ENCODE assay signal across 41 mouse cellular contexts in the genomic region with DNA sequence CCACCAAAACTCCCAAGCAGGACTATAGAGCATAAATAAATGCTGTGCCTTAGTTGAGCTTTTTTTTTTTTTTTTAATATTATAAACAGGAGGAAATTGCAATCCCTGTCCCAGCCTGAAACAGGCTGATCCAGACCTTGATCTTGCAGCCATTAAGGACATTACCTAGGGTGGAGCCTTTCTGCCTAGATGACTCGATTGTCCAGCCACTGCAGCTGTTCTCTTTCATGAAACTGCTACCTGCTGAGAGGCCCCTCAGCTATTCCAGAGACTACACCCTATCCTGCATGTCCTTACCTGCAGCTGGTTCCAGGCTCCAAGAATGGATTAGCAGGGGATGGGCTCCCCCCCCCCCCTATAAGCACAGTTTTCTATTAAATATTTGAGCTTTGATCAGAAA. TPM values are rescaled to one million over a fixed set of nuclear protein-coding genes. Genes with fewer than 3 reads are reported as not detected.
"Had no signal": no experiment of that assay in that cellular context is flagged by ENCODE, and none has a peak within 500 bp of the region (broad histone marks: within the 10 kb centered on the region; RNA-seq: fewer than 3 reads in every experiment).

No protein-coding gene starts in this region.

- DNase-seq: gastrocnemius, postnatal 10 days; gastrocnemius, postnatal 25 days; heart, adult 18-20 months; heart, postnatal 10 days; heart, postnatal 36 days; kidney, adult 11 months; kidney, adult 8-10 months; kidney, postnatal 10 days; kidney, postnatal 25 days; kidney, postnatal 4 days; left cerebral cortex, postnatal 4 days had no signal

- H3K4me3 ChIP-seq: heart, embryonic 10.5 days; heart, embryonic 12.5 days; hindbrain, embryonic 13.5 days; hindbrain, embryonic 15.5 days; layer of hippocampus, adult 2 months; limb, embryonic 13.5 days; limb, embryonic 15.5 days; liver, embryonic 12.5 days had no signal

- H3K27ac ChIP-seq: heart, embryonic 10.5 days; hindbrain, embryonic 13.5 days; hindbrain, embryonic 15.5 days; hindbrain, postnatal 0 days; layer of hippocampus, adult 2 months; limb, embryonic 13.5 days; limb, embryonic 15.5 days; liver, embryonic 12.5 days; liver, embryonic 14.5 days had no signal

- H3K4me1 ChIP-seq: heart, embryonic 10.5 days; heart, embryonic 12.5 days; hindbrain, embryonic 13.5 days; hindbrain, embryonic 15.5 days; limb, embryonic 13.5 days; limb, embryonic 15.5 days; liver, embryonic 12.5 days had no signal

- H3K9ac ChIP-seq: heart, embryonic 12.5 days; hindbrain, embryonic 13.5 days; hindbrain, embryonic 15.5 days; limb, embryonic 13.5 days; limb, embryonic 15.5 days; liver, embryonic 12.5 days; liver, embryonic 14.5 days had no signal

- H3K27me3 ChIP-seq: heart, embryonic 12.5 days; hindbrain, embryonic 13.5 days; hindbrain, embryonic 15.5 days; limb, embryonic 13.5 days; limb, embryonic 15.5 days; liver, embryonic 12.5 days had no signal

- H3K36me3 ChIP-seq: heart, embryonic 10.5 days; heart, embryonic 12.5 days; hindbrain, embryonic 13.5 days; hindbrain, embryonic 15.5 days; limb, embryonic 13.5 days; limb, embryonic 15.5 days; liver, embryonic 12.5 days had no signal

RNA-seq across cellular contexts. Expression of a gene that starts 49.0 kb away (rescaled TPM):
- total RNA-seq: gastrocnemius, adult 18-20 months; gastrocnemius, postnatal 10 days; gastrocnemius, postnatal 25 days; gastrocnemius, postnatal 4 days; granulocyte monocyte progenitor cell, adult 5-6 weeks; heart, adult 18-20 months; heart, postnatal 10 days; heart, postnatal 36 days; hematopoietic stem cell, adult 5-6 weeks; hindbrain, postnatal 0 days; layer of hippocampus, adult 2 months; layer of hippocampus, postnatal 10 days; layer of hippocampus, postnatal 25 days; left cerebral cortex, adult 18-20 months; left cerebral cortex, adult 8-10 months; left cerebral cortex, postnatal 10 days; left cerebral cortex, postnatal 25 days; left cerebral cortex, postnatal 4 days; liver, adult 2 months had no signal
- polyA plus RNA-seq: heart, embryonic 10.5 days; heart, embryonic 12.5 days; heart, embryonic 14.5 days; heart, embryonic 16.5 days; hindbrain, embryonic 11.5 days; hindbrain, embryonic 13.5 days; hindbrain, embryonic 15.5 days; hindbrain, postnatal 0 days; intestine, embryonic 14.5 days; intestine, embryonic 16.5 days; kidney, embryonic 14.5 days; kidney, embryonic 16.5 days; limb, embryonic 11.5 days; limb, embryonic 13.5 days; limb, embryonic 15.5 days; liver, adult 2 months; liver, embryonic 12.5 days; liver, embryonic 14.5 days; liver, embryonic 16.5 days had no signal
